Mouse (Mus musculus): ENCODE measurements around the gene Cygb. TPM values are rescaled to one million over a fixed set of nuclear protein-coding genes. Genes with fewer than 3 reads are reported as not detected.

Cygb gene
- total and polyA plus RNA-seq, 3 experiments: 2.2 to 8.7 TPM; not detected in 1

DNA sequence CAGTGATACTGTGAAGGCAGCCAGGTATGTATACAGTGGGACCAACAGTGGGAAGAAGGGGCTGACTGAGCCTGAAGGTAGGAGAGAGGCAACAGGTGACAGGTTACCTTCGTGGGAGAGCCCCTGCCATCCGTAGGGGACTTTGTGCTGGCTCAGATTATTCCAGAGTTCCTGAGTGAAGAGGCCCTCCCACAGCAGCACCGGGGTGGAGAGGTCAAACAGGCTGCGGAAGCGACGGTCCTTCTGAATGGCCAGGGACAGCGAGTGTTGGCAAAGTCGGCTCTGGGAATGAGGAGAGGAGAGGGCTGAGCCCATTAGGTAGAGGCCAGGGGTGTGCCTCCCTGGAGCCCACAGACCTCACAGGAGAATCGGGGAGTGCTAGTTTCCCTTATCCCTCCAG is 31.6 kb upstream of the Cygb start:
- Histone ChIP-seq H3K36me3 (ENCODE audit: control insufficient read depth in 1 of 2, insufficient read depth in 2 of 2, low read length in 2 of 2) (no peaks in the 10 kb centered on the region), H3K27ac (ENCODE audit: control insufficient read depth, low read depth, low read length) (no peak overlapping the region)

GRCm38 (mm10) chr11:116683777-116684176 is 29.7 kb upstream of the Cygb start:
- Histone ChIP-seq H3K79me2 (ENCODE audit: control insufficient read depth, insufficient read depth, low read length, poor library complexity) (no peaks in the 10 kb centered on the region), H3K4me3 (ENCODE audit: control insufficient read depth in 1 of 2, insufficient read depth in 1 of 2, low read depth in 2 of 2, low read length in 2 of 2) (no peak overlapping the region), H3K4me1 (ENCODE audit: control insufficient read depth in 1 of 2, insufficient read depth in 2 of 2, low read length in 2 of 2) (no peaks in the 10 kb centered on the region), H3K27ac (ENCODE audit: control insufficient read depth, low read depth, low read length) (no peak overlapping the region), H3K27me3 (ENCODE audit: control insufficient read depth in 1 of 2, insufficient read depth in 2 of 2, low read length in 2 of 2) (no peaks in the 10 kb centered on the region), H3K9ac (ENCODE audit: control insufficient read depth, low read depth, low read length, poor library complexity, severe bottlenecking) (no peak overlapping the region), H3K9me3 (replicated peaks; ENCODE audit: insufficient read depth, low read length) (no peaks in the 10 kb centered on the region), H3K36me3 (ENCODE audit: control insufficient read depth in 1 of 2, insufficient read depth in 2 of 2, low read length in 2 of 2) (no peaks in the 10 kb centered on the region)
- no peak for DNase-seq (ENCODE audit: low read depth, low spot score)
- TF ChIP-seq TBP (IDR thresholded peaks at IDR 0.05; ENCODE audit: low read depth, low read length): no peak
- no peak for TF ChIP-seq ETS1 (IDR thresholded peaks at IDR 0.05; ENCODE audit: low read depth, low read length)
- no peak for TF ChIP-seq MAFK (IDR thresholded peaks at IDR 0.05; ENCODE audit: borderline replicate concordance, low read depth, low read length)
- TF ChIP-seq EP300 (IDR thresholded peaks at IDR 0.05; ENCODE audit: low read depth in 1 of 2, low read length in 2 of 2): no peak
- TF ChIP-seq MYB (IDR thresholded peaks at IDR 0.05; ENCODE audit: low read depth, low read length): no peak
- no peak for TF ChIP-seq ZC3H11A (IDR thresholded peaks at IDR 0.05; ENCODE audit: low read depth, low read length)
- TF ChIP-seq RCOR1 (IDR thresholded peaks at IDR 0.05; ENCODE audit: low read depth, low read length): no peak

More for the DNA sequence above, 31.6 kb upstream of the Cygb start:
- Histone ChIP-seq H3K9me3 (replicated peaks; ENCODE audit: insufficient read depth, low read length) (no peaks in the 10 kb centered on the region), H3K9ac (ENCODE audit: control insufficient read depth, low read depth, low read length, poor library complexity, severe bottlenecking) (no peak overlapping the region), H3K4me3 (ENCODE audit: control insufficient read depth in 1 of 2, insufficient read depth in 1 of 2, low read depth in 2 of 2, low read length in 2 of 2) (no peak overlapping the region), H3K4me1 (ENCODE audit: control insufficient read depth in 1 of 2, insufficient read depth in 2 of 2, low read length in 2 of 2) (no peaks in the 10 kb centered on the region), H3K27me3 (ENCODE audit: control insufficient read depth in 1 of 2, insufficient read depth in 2 of 2, low read length in 2 of 2) (no peaks in the 10 kb centered on the region), H3K79me2 (ENCODE audit: control insufficient read depth, insufficient read depth, low read length, poor library complexity) (no peaks in the 10 kb centered on the region)
- no peak for DNase-seq (ENCODE audit: low read depth, low spot score)
- TF ChIP-seq MAFK (IDR thresholded peaks at IDR 0.05; ENCODE audit: borderline replicate concordance, low read depth, low read length) (no peak), MAX (IDR thresholded peaks at IDR 0.05; ENCODE audit: low read length) (no peak), TBP (IDR thresholded peaks at IDR 0.05; ENCODE audit: low read depth, low read length) (no peak), NRF1 (IDR thresholded peaks at IDR 0.05; ENCODE audit: insufficient read depth, low read depth, low read length, poor library complexity, severe bottlenecking) (no peak), MYC (IDR thresholded peaks at IDR 0.05; ENCODE audit: low read depth, low read length) (no peak), BHLHE40 (IDR thresholded peaks at IDR 0.05; ENCODE audit: borderline replicate concordance, low read depth, low read length) (no peak), E2F4 (IDR thresholded peaks at IDR 0.05; ENCODE audit: borderline replicate concordance, low read depth, low read length) (no peak), SMC3 (IDR thresholded peaks at IDR 0.05; ENCODE audit: low read depth, low read length) (no peak), MEF2A (IDR thresholded peaks at IDR 0.05; ENCODE audit: extremely low read depth, insufficient replicate concordance, low read depth, low read length, poor library complexity, severe bottlenecking) (no peak), ZC3H11A (IDR thresholded peaks at IDR 0.05; ENCODE audit: low read depth, low read length) (no peak), RCOR1 (IDR thresholded peaks at IDR 0.05; ENCODE audit: low read depth, low read length) (no peak), EP300 (IDR thresholded peaks at IDR 0.05; ENCODE audit: low read depth in 1 of 2, low read length in 2 of 2) (no peak), MYB (IDR thresholded peaks at IDR 0.05; ENCODE audit: low read depth, low read length) (no peak), ZNF384 (IDR thresholded peaks at IDR 0.05; ENCODE audit: low read depth, low read length) (no peak), NELFE (IDR thresholded peaks at IDR 0.05; ENCODE audit: low read depth, low read length) (no peak), RAD21 (IDR thresholded peaks at IDR 0.05; ENCODE audit: low read depth, low read length) (no peak), POLR2AphosphoS5 (IDR thresholded peaks at IDR 0.05; ENCODE audit: borderline replicate concordance, low read depth, low read length) (no peak), JUND (IDR thresholded peaks at IDR 0.05; ENCODE audit: low read depth, low read length) (no peak), POLR2A (IDR thresholded peaks at IDR 0.05; ENCODE audit: control insufficient read depth in 1 of 2, insufficient read depth in 1 of 2, low read depth in 1 of 2, low read length in 2 of 2, poor library complexity in 1 of 2) (no peak)
